Mouse (Mus musculus) kidney, embryonic 16.5 days (tissue): ENCODE data around the gene Pcdh7. TPM values are rescaled to one million over a fixed set of nuclear protein-coding genes. Genes with fewer than 3 reads are reported as not detected.

Source experiments
- ATAC-seq: fragments of 200-750 bp; cut with Nextera tagmentation; 2 replicates; pipeline ENCODE4 v1.8.0; 2017; ENCODE audit warnings: moderate TSS enrichment; ENCODE audit not compliant: low FRiP score, low TSS enrichment
- H3K27ac ChIP-seq: fragments of 300-500 bp; sonication (generic); 2 replicates; pipeline ENCODE4 v1.5.1; 2014; ENCODE audit warnings: low read length
- H3K27me3 ChIP-seq: fragments of 300-500 bp; sonication (generic); 2 replicates; pipeline ENCODE4 v1.6.1; 2014; ENCODE audit warnings: low read length, control low read depth, mixed read lengths; ENCODE audit not compliant: insufficient read depth
- H3K36me3 ChIP-seq: fragments of 300-500 bp; sonication (generic); 2 replicates; pipeline ENCODE4 v1.6.1; 2014; ENCODE audit warnings: low read length, control low read depth, mixed read lengths; ENCODE audit not compliant: insufficient read depth
- H3K4me1 ChIP-seq: fragments of 300-500 bp; sonication (generic); 2 replicates; pipeline ENCODE4 v1.6.1; 2014; ENCODE audit warnings: low read length, control low read depth, mixed read lengths; ENCODE audit not compliant: insufficient read depth
- H3K4me2 ChIP-seq: fragments of 300-500 bp; sonication (generic); replicated peaks from 2 replicates; pipeline ENCODE4 v1.6.1; 2014; ENCODE audit warnings: low read depth, low read length
- H3K4me3 ChIP-seq: fragments of 300-500 bp; sonication (generic); 2 replicates; pipeline ENCODE4 v1.5.1; 2014; ENCODE audit warnings: mild to moderate bottlenecking, low read length
- H3K9ac ChIP-seq: fragments of 300-500 bp; sonication (generic); replicated peaks from 2 replicates; pipeline ENCODE4 v1.6.1; 2014; ENCODE audit warnings: low read length
- H3K9me3 ChIP-seq: fragments of 300-500 bp; sonication (generic); 2 replicates; pipeline ENCODE4 v1.6.1; 2016; ENCODE audit warnings: low read length, control low read depth
- WGBS: fragments of 180-500 bp; shearing (Covaris S2); extraction: QIAGEN DNeasy Blood & Tissue Kit; methylation state at CpG from one replicate; pipeline ENCODE4 v1.1.7; 2014; 5-methylcytosine and 5-hydroxymethylcytosine counted together
- polyA plus RNA-seq: library from polyadenylated mRNA; unstranded; fragments of >200 nt; fragmentation: Nextera tagmentation; extraction: Ambion mirVana; gene quantifications from 2 replicates; pipeline ENCODE4 v1.2.1, GENCODE M21; 2015

Gene Pcdh7
- polyA plus RNA-seq, 1 experiment from 2014 or later, result 4.1 TPM

GRCm38 (mm10) chr5:57718876-57719593, 1.3 kb downstream of the Pcdh7 start:
- H3K9me3 ChIP-seq, result no peaks in the 10 kb centered on the region
- H3K27ac ChIP-seq, result no peak overlapping the region
- no peaks in the 10 kb centered on the region for H3K36me3 ChIP-seq
- H3K4me1 ChIP-seq, result peaks cover 15% of the 10 kb centered on the region
- H3K4me3 ChIP-seq, result peak overlapping the region; percentile 74
- peak overlapping the region; percentile 76 for H3K4me2 ChIP-seq
- peaks cover 26% of the 10 kb centered on the region for H3K27me3 ChIP-seq
- under 1% methylated on average over 53 of the region's 54 CpGs for WGBS
- peak overlapping the region; percentile 74 for H3K9ac ChIP-seq
- ATAC-seq, result no peak

GRCm38 (mm10) chr5:57719594-57720185, 1.9 kb downstream of the Pcdh7 start:
- ATAC-seq, result no peak
- peaks cover 15% of the 10 kb centered on the region for H3K4me1 ChIP-seq
- H3K27me3 ChIP-seq, result peaks cover 26% of the 10 kb centered on the region
- no peaks in the 10 kb centered on the region for H3K9me3 ChIP-seq
- peak overlapping the region; percentile 74 for H3K4me3 ChIP-seq
- no peaks in the 10 kb centered on the region for H3K36me3 ChIP-seq
- WGBS, result under 1% methylated on average over 57 of the region's 59 CpGs
- H3K4me2 ChIP-seq, result peak overlapping the region; percentile 76
- no peak overlapping the region for H3K27ac ChIP-seq
- peak overlapping the region; percentile 74 for H3K9ac ChIP-seq

GRCm38 (mm10) chr5:57720206-57720880, 2.6 kb downstream of the Pcdh7 start:
- Histone ChIP-seq H3K4me2 (peak overlapping the region; percentile 76), H3K9me3 (no peaks in the 10 kb centered on the region), H3K9ac (peak overlapping the region; percentile 74), H3K27me3 (peaks cover 26% of the 10 kb centered on the region), H3K4me1 (peaks cover 15% of the 10 kb centered on the region), H3K27ac (no peak overlapping the region), H3K36me3 (no peaks in the 10 kb centered on the region), H3K4me3 (peak overlapping the region; percentile 74)
- WGBS, result 7% methylated on average over 34 of the region's 34 CpGs
- ATAC-seq, result no peak

- no peaks in the 10 kb centered on the region for H3K9me3 ChIP-seq
- no peak for ATAC-seq
- H3K4me3 ChIP-seq, result peak overlapping the region; percentile 74
- H3K4me2 ChIP-seq, result peak overlapping the region; percentile 76
- WGBS, result 50% methylated on average over 8 of the region's 8 CpGs
- H3K4me1 ChIP-seq, result peaks cover 15% of the 10 kb centered on the region
- H3K27ac ChIP-seq, result no peak overlapping the region
- H3K27me3 ChIP-seq, result peaks cover 26% of the 10 kb centered on the region
- no peak overlapping the region for H3K9ac ChIP-seq
- H3K36me3 ChIP-seq, result no peaks in the 10 kb centered on the region
These were observed 3.5 kb downstream of the Pcdh7 start for GRCm38 (mm10) chr5:57721148-57721712.

- peak overlapping the region; percentile 74 for H3K4me3 ChIP-seq
- H3K9me3 ChIP-seq, result no peaks in the 10 kb centered on the region
- no peak for ATAC-seq
- 45% methylated on average over 6 of the region's 6 CpGs for WGBS
- H3K27ac ChIP-seq, result no peak overlapping the region
- peak overlapping the region; percentile 76 for H3K4me2 ChIP-seq
- H3K9ac ChIP-seq, result no peak overlapping the region
- peaks cover 13% of the 10 kb centered on the region; the same call in 1 of the 2 replicates for H3K4me1 ChIP-seq
- H3K27me3 ChIP-seq, result peaks cover 26% of the 10 kb centered on the region
- no peaks in the 10 kb centered on the region for H3K36me3 ChIP-seq
These were observed 4.2 kb downstream of the Pcdh7 start for GRCm38 (mm10) chr5:57721927-57722326.

- WGBS, result 36% methylated on average over 1 of the region's 1 CpGs
- Histone ChIP-seq H3K4me1 (no peaks in the 10 kb centered on the region), H3K4me2 (no peak overlapping the region), H3K27me3 (no peaks in the 10 kb centered on the region), H3K27ac (no peak overlapping the region), H3K9me3 (no peaks in the 10 kb centered on the region), H3K4me3 (no peak overlapping the region), H3K36me3 (no peaks in the 10 kb centered on the region), H3K9ac (no peak overlapping the region)
- no peak for ATAC-seq
These were observed 15.7 kb downstream of the Pcdh7 start for GRCm38 (mm10) chr5:57733451-57733850.

- Histone ChIP-seq H3K27me3 (no peaks in the 10 kb centered on the region), H3K9me3 (no peaks in the 10 kb centered on the region), H3K4me1 (no peaks in the 10 kb centered on the region), H3K4me3 (no peak overlapping the region), H3K27ac (no peak overlapping the region), H3K4me2 (no peak overlapping the region), H3K36me3 (no peaks in the 10 kb centered on the region), H3K9ac (no peak overlapping the region)
- WGBS, result 82% methylated on average over 6 of the region's 6 CpGs
- no peak for ATAC-seq
These were observed 18.0 kb downstream of the Pcdh7 start for GRCm38 (mm10) chr5:57735723-57736122.

GRCm38 (mm10) chr5:57742924-57743323, 25.2 kb downstream of the Pcdh7 start:
- whole genome bisulfite sequencing, result 19% methylated on average over 6 of the region's 6 CpGs
- Histone ChIP-seq H3K27ac (no peak overlapping the region), H3K4me2 (no peak overlapping the region), H3K36me3 (no peaks in the 10 kb centered on the region), H3K4me1 (no peaks in the 10 kb centered on the region), H3K9me3 (no peaks in the 10 kb centered on the region), H3K9ac (no peak overlapping the region), H3K4me3 (no peak overlapping the region), H3K27me3 (no peaks in the 10 kb centered on the region)
- no peak for ATAC-seq

GRCm38 (mm10) chr5:57743956-57744661, 26.3 kb downstream of the Pcdh7 start:
- no peak for ATAC-seq
- no peaks in the 10 kb centered on the region for H3K27me3 ChIP-seq
- H3K4me3 ChIP-seq, result no peak overlapping the region
- no peak overlapping the region for H3K4me2 ChIP-seq
- H3K27ac ChIP-seq, result no peak overlapping the region
- no peaks in the 10 kb centered on the region for H3K9me3 ChIP-seq
- no peak overlapping the region for H3K9ac ChIP-seq
- 76% methylated on average over 2 of the region's 2 CpGs for WGBS
- H3K36me3 ChIP-seq, result no peaks in the 10 kb centered on the region
- no peaks in the 10 kb centered on the region for H3K4me1 ChIP-seq
